Mouse (Mus musculus) hindbrain, postnatal 0 days (tissue): Measurements from ENCODE around the gene Kctd11. TPM values are rescaled to one million over a fixed set of nuclear protein-coding genes. Genes with fewer than 3 reads are reported as not detected.
A peak's percentile ranks its signal among the peaks of the same experiment; 100 is the strongest.
"Not testable (repeated sequence)": the region's sequence is repeated elsewhere in the genome, so short reads cannot be mapped to it uniquely, and the experiment has no call there.

Experiments
- ATAC-seq: fragments of 200-750 bp; cut with Nextera tagmentation; 2 replicates; pipeline ENCODE4 v1.8.0; 2017; ENCODE audit warnings: mild to moderate bottlenecking, moderate TSS enrichment, moderate library complexity
- DNase-seq: peaks from one replicate; pipeline ENCODE4 v3.0.0-alpha.2; 2015; ENCODE audit warnings: low spot score
- H3K27ac ChIP-seq: fragments of 300-500 bp; sonication (generic); 2 replicates; pipeline ENCODE4 v1.5.1; 2014; ENCODE audit warnings: mild to moderate bottlenecking
- H3K27me3 ChIP-seq: fragments of 300-500 bp; sonication (generic); 2 replicates; pipeline ENCODE4 v1.6.1; 2014; ENCODE audit warnings: low read length, mixed read lengths; ENCODE audit not compliant: insufficient read depth
- H3K36me3 ChIP-seq: fragments of 300-500 bp; sonication (generic); 2 replicates; pipeline ENCODE4 v1.6.1; 2014; ENCODE audit warnings: low read length, mixed read lengths; ENCODE audit not compliant: insufficient read depth
- H3K4me1 ChIP-seq: fragments of 300-500 bp; sonication (generic); 2 replicates; pipeline ENCODE4 v1.6.1; 2014; ENCODE audit warnings: antibody characterized with exemption, low read length, mixed read lengths; ENCODE audit not compliant: insufficient read depth
- H3K4me2 ChIP-seq: fragments of 300-500 bp; sonication (generic); 2 replicates; pipeline ENCODE4 v1.6.1; 2014; ENCODE audit warnings: low read depth, mild to moderate bottlenecking, low read length, moderate library complexity, mixed read lengths
- H3K4me3 ChIP-seq: fragments of 300-500 bp; sonication (generic); 2 replicates; pipeline ENCODE4 v1.5.1; 2014; ENCODE audit warnings: low read length
- H3K9ac ChIP-seq: fragments of 300-500 bp; sonication (generic); replicated peaks from 2 replicates; pipeline ENCODE4 v1.6.1; 2014; ENCODE audit warnings: mild to moderate bottlenecking, low read length, moderate library complexity, mixed read lengths
- H3K9me3 ChIP-seq: fragments of 300-500 bp; sonication (generic); 2 replicates; pipeline ENCODE4 v1.6.1; 2016; ENCODE audit warnings: low read length, mixed read lengths
- CTCF ChIP-seq: IDR thresholded peaks from 2 replicates; pipeline ENCODE4 v1.5.1; 2016; ENCODE audit warnings: antibody characterized with exemption, control low read depth, low read depth
- WGBS: fragments of 180-500 bp; shearing (Covaris S2); extraction: QIAGEN DNeasy Blood & Tissue Kit; methylation state at CpG from one replicate; pipeline ENCODE4 v1.1.7; 2014; 5-methylcytosine and 5-hydroxymethylcytosine counted together
- polyA plus RNA-seq: library from polyadenylated mRNA; unstranded; fragments of >200 nt; fragmentation: Nextera tagmentation; extraction: Ambion mirVana; gene quantifications from 2 replicates; pipeline ENCODE4 v1.2.1, GENCODE M21; 2015
- total RNA-seq: library from RNA; depleted of rRNA; stranded (reverse); fragments of >200 nt; gene quantifications from 2 replicates; pipeline ENCODE4 v1.2.3, GENCODE M21; 2014

Kctd11 gene
- total and polyA plus RNA-seq, 2 experiments from 2014 or later, result 1.3 to 2.0 TPM

GRCm38 (mm10) chr11:69921114-69922011 lies 40.2 kb upstream of the Kctd11 start, which contains the start of gene Eif5a:
Gene Eif5a (minus strand): TSS chr11:69921958.
- Histone ChIP-seq H3K9ac (peak within 1 kb of the TSS; percentile 95), H3K4me1 (peaks cover 10% of the 10 kb centered on the region), H3K9me3 (no peaks in the 10 kb centered on the region), H3K4me3 (peak within 1 kb of the TSS; percentile 85), H3K27ac (peak within 1 kb of the TSS; percentile 96), H3K36me3 (peaks cover 24% of the 10 kb centered on the region), H3K4me2 (peak within 1 kb of the TSS; percentile 79), H3K27me3 (no peaks in the 10 kb centered on the region)
- DNase-seq, result peak; percentile 100
- TF ChIP-seq CTCF, result peak; percentile 86
- peak; percentile 97 for ATAC-seq
- 0% methylated on average over 78 of the region's 78 CpGs for WGBS

DNA sequence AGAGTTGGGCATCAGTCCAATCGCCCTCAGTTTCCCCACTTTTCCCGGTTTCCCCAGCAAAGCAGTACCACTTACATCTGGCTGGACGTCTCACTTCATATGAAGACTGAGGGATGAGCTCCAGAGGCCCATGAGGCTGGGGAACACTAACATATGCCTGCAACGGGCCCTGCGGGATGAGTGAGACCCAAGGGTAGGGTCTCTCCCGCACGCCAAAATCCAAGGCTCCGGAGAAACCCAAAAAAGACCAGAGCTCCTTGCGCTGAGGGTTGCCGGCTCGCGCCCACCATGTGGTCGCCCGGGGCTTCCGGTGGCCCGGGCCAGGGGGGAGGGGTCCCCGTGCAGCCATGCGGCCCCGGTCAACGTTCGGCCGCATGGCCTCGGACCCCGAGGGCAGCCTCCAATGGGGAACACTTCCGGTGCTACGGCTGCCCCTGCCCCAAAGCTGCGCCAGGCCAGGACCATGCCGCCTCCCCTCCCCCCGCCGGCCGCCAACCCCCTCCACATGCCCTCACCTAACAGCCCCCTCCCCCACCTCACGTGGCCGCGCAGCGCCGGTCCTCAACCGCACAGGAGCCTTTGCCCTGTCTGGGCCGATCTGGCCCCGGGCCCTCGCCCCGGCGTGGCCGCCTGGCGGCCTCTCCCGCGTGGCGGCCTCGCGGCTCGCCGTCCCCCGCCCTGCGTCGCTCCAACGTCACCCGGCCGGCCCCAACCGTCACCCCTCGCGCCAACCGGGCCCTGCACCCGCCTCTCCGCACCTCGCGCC lies 39.2 kb upstream of the Kctd11 start:
- Histone ChIP-seq H3K4me2 (peak overlapping the region; percentile 79), H3K9ac (peak overlapping the region; percentile 95), H3K9me3 (no peaks in the 10 kb centered on the region), H3K4me3 (peak overlapping the region; percentile 85), H3K27ac (peak overlapping the region; percentile 96), H3K4me1 (peaks cover 10% of the 10 kb centered on the region), H3K27me3 (no peaks in the 10 kb centered on the region), H3K36me3 (peaks cover 31% of the 10 kb centered on the region)
- ATAC-seq (no peak), DNase-seq (peak; percentile 45)
- TF ChIP-seq CTCF, result no peak
- under 1% methylated on average over 50 of the region's 65 CpGs for WGBS

GRCm38 (mm10) chr11:69919661-69920265 lies 38.6 kb upstream of the Kctd11 start:
- Histone ChIP-seq H3K4me2 (peak overlapping the region; percentile 79), H3K9me3 (no peaks in the 10 kb centered on the region), H3K9ac (peak overlapping the region; percentile 95), H3K4me3 (peak overlapping the region; percentile 85), H3K27me3 (no peaks in the 10 kb centered on the region), H3K36me3 (peaks cover 37% of the 10 kb centered on the region), H3K27ac (peak overlapping the region; percentile 96), H3K4me1 (peaks cover 12% of the 10 kb centered on the region)
- ATAC-seq, result no peak
- WGBS, result 1% methylated on average over 17 of the region's 17 CpGs
- DNase-seq, result peak; percentile 78
- TF ChIP-seq CTCF, result no peak

DNA sequence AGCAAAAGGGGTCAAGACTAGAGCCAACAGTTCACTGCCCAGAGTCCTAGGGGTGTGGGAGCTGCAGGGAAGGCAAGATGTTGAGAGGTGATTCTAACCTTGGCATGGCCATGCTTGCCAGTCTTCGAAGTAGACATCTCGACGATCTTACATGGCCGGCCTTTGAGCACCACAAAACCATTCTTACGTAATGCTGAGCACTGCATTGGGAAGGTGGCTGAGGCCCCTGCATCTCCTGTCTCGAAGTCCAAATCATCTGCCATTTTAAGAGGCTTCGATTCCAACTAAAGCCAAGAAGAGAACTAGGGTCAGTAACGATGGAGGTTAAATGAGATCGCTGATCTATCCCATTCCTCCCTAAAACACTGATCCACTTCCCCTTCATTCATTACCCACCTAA lies 37.8 kb upstream of the Kctd11 start:
- Histone ChIP-seq H3K9me3 (no peaks in the 10 kb centered on the region), H3K27ac (no peak overlapping the region), H3K4me3 (peak overlapping the region; percentile 85; the same call in 1 of the 2 replicates), H3K9ac (peak overlapping the region; percentile 95; the same call in 1 of the 2 replicates), H3K36me3 (peaks cover 37% of the 10 kb centered on the region), H3K4me2 (peak overlapping the region; percentile 79), H3K4me1 (peaks cover 15% of the 10 kb centered on the region), H3K27me3 (no peaks in the 10 kb centered on the region)
- DNase-seq (no peak), ATAC-seq (no peak)
- no peak for TF ChIP-seq CTCF
- 80% methylated on average over 9 of the region's 9 CpGs for WGBS

- 85% methylated on average over 5 of the region's 5 CpGs for WGBS
- no peak overlapping the region for H3K27ac ChIP-seq
- H3K9me3 ChIP-seq, result no peaks in the 10 kb centered on the region
- no peak overlapping the region for H3K4me2 ChIP-seq
- H3K9ac ChIP-seq, result no peak overlapping the region
- peaks cover 18% of the 10 kb centered on the region for H3K4me1 ChIP-seq
- no peak for TF ChIP-seq CTCF
- DNase-seq (no peak), ATAC-seq (no peak)
- no peaks in the 10 kb centered on the region for H3K27me3 ChIP-seq
- H3K36me3 ChIP-seq, result peaks cover 37% of the 10 kb centered on the region
- no peak overlapping the region for H3K4me3 ChIP-seq
These were observed 36.9 kb upstream of the Kctd11 start for GRCm38 (mm10) chr11:69918118-69918517.

GRCm38 (mm10) chr11:69917379-69917948 lies 36.3 kb upstream of the Kctd11 start:
- no peak for DNase-seq
- H3K36me3 ChIP-seq, result peaks cover 37% of the 10 kb centered on the region
- no peak for TF ChIP-seq CTCF
- H3K4me3 ChIP-seq, result no peak overlapping the region
- H3K9me3 ChIP-seq, result no peaks in the 10 kb centered on the region
- ATAC-seq, result no peak
- no peak overlapping the region for H3K9ac ChIP-seq
- 81% methylated on average over 8 of the region's 8 CpGs for WGBS
- no peak overlapping the region for H3K27ac ChIP-seq
- no peak overlapping the region for H3K4me2 ChIP-seq
- no peaks in the 10 kb centered on the region for H3K27me3 ChIP-seq
- peaks cover 18% of the 10 kb centered on the region for H3K4me1 ChIP-seq

GRCm38 (mm10) chr11:69916652-69917378 lies 35.6 kb upstream of the Kctd11 start:
- ATAC-seq, H3K9me3 ChIP-seq, H3K4me3 ChIP-seq, H3K27ac ChIP-seq, H3K4me2 ChIP-seq, H3K9ac ChIP-seq, H3K27me3 ChIP-seq, DNase-seq: not testable (repeated sequence)
- Histone ChIP-seq H3K4me1 (peaks cover 15% of the 10 kb centered on the region), H3K36me3 (peaks cover 44% of the 10 kb centered on the region)
- whole genome bisulfite sequencing, result 67% methylated on average over 7 of the region's 7 CpGs
